Mouse (Mus musculus) midbrain, embryonic 13.5 days (tissue): ENCODE data around the gene Fam69a. TPM values are rescaled to one million over a fixed set of nuclear protein-coding genes. Genes with fewer than 3 reads are reported as not detected.

Source experiments
- ATAC-seq: fragments of 200-750 bp; cut with Nextera tagmentation; 2 replicates; pipeline ENCODE4 v1.8.0; 2017; ENCODE audit warnings: mild to moderate bottlenecking, moderate TSS enrichment, moderate library complexity
- H3K27ac ChIP-seq: fragments of 300-500 bp; sonication (generic); 2 replicates; pipeline ENCODE4 v1.5.1; 2015; ENCODE audit warnings: inconsistent platforms, mild to moderate bottlenecking, moderate library complexity
- H3K27me3 ChIP-seq: fragments of 300-500 bp; sonication (generic); 2 replicates; pipeline ENCODE4 v1.6.1; 2015; ENCODE audit warnings: mild to moderate bottlenecking, inconsistent platforms
- H3K36me3 ChIP-seq: fragments of 300-500 bp; sonication (generic); 2 replicates; pipeline ENCODE4 v1.6.1; 2015; ENCODE audit warnings: mild to moderate bottlenecking, inconsistent platforms
- H3K4me1 ChIP-seq: fragments of 300-500 bp; sonication (generic); replicated peaks from 2 replicates; pipeline ENCODE4 v1.6.1; 2015; ENCODE audit warnings: inconsistent platforms
- H3K4me2 ChIP-seq: fragments of 300-500 bp; sonication (generic); replicated peaks from 2 replicates; pipeline ENCODE4 v1.6.1; 2015; ENCODE audit warnings: moderate library complexity, mild to moderate bottlenecking, inconsistent platforms
- H3K4me3 ChIP-seq: fragments of 300-500 bp; sonication (generic); replicated peaks from 2 replicates; pipeline ENCODE4 v1.5.1; 2015; ENCODE audit warnings: mild to moderate bottlenecking, inconsistent platforms
- H3K9ac ChIP-seq: fragments of 300-500 bp; sonication (generic); replicated peaks from 2 replicates; pipeline ENCODE4 v1.6.1; 2015; ENCODE audit warnings: mild to moderate bottlenecking, inconsistent platforms
- H3K9me3 ChIP-seq: fragments of 300-500 bp; sonication (generic); 2 replicates; pipeline ENCODE4 v1.6.1; 2016; ENCODE audit warnings: mild to moderate bottlenecking, inconsistent platforms
- WGBS: fragments of 180-500 bp; shearing (Covaris S2); methylation state at CpG from one replicate; pipeline ENCODE4 v1.1.7; 2015; 5-methylcytosine and 5-hydroxymethylcytosine counted together
- polyA plus RNA-seq: library from polyadenylated mRNA; unstranded; fragments of >200 nt; fragmentation: Nextera tagmentation; extraction: Ambion mirVana; gene quantifications from 2 replicates; pipeline ENCODE4 v1.2.1, GENCODE M21; 2015

Fam69a gene
- polyA plus RNA-seq, 1 experiment from 2014 or later, result 36.0 TPM

DNA sequence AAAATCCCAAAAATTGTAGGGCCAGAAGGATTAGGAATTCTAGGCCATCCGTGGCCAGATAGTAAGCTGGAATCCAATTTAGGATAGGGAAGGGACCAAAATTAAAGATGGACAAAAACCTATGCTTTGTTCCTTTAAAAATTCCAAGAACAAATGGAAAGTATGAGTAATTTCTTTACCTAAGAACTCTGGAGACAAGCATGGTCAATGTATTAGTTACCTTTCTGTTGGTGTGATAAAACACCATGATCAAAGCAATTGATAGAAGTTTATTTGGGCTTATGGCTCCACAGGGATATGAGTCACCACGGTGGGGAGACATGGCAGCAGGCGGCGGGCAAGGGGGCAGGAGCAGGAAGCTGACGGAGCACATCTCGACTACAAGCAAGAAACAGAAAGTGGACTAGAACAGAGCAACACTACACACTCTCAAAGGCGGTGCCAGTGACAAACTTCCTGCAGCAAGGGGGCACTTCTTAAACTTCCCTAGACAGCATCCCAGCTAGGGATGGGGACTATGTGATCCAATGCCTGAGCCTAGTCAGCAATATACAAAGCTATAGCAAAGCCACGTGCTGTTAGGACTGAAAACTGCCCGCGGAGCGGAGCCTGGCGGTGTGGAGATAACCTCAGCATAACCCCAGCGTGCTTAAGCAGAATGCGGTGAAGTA lies 26.2 kb downstream of the Fam69a start:
- 82% methylated on average over 14 of the region's 14 CpGs for WGBS
- Histone ChIP-seq H3K4me3 (no peak overlapping the region), H3K36me3 (no peaks in the 10 kb centered on the region), H3K4me2 (no peak overlapping the region), H3K27me3 (no peaks in the 10 kb centered on the region), H3K9ac (no peak overlapping the region), H3K9me3 (no peaks in the 10 kb centered on the region), H3K4me1 (no peaks in the 10 kb centered on the region; the same call in 1 of the 2 replicates), H3K27ac (no peak overlapping the region)
- ATAC-seq, result no peak

DNA sequence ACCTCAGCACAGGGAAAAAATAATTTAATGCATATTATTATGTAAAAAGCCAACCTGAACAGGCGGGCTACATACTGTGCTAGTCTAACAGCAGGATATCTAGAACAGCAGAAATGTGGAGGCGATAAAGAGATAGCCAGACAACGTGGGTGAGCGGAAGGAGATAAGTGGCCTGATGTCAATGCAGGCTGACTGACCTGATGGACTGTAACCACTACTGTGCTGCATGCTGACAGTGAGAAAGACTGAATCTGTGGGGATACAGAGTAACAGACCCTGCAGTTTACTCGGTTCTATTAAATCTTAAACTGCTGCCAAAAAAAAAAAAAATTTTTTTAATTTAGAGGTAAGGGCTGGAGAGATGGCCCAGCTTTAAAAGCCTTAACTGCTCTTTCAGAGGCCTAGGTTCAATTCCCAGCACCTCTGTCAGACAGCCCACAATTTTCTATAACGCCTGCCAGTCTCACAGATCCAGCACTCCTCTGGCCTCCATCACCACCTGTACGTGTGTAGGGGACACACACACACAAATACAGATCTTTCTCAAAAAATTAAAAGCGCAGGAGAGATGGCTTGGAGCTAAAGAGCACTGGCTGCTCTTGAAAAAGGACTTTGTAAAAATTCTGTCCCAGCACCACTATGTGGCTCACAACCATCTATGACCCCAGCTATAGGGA lies 27.1 kb downstream of the Fam69a start:
- ATAC-seq, result no peak
- H3K9me3 ChIP-seq, result no peaks in the 10 kb centered on the region
- no peak overlapping the region for H3K9ac ChIP-seq
- no peaks in the 10 kb centered on the region for H3K27me3 ChIP-seq
- WGBS, result 85% methylated on average over 8 of the region's 8 CpGs
- no peaks in the 10 kb centered on the region for H3K36me3 ChIP-seq
- no peak overlapping the region for H3K4me2 ChIP-seq
- H3K27ac ChIP-seq, result no peak overlapping the region
- H3K4me3 ChIP-seq, result no peak overlapping the region
- no peaks in the 10 kb centered on the region; the same call in 1 of the 2 replicates for H3K4me1 ChIP-seq

DNA sequence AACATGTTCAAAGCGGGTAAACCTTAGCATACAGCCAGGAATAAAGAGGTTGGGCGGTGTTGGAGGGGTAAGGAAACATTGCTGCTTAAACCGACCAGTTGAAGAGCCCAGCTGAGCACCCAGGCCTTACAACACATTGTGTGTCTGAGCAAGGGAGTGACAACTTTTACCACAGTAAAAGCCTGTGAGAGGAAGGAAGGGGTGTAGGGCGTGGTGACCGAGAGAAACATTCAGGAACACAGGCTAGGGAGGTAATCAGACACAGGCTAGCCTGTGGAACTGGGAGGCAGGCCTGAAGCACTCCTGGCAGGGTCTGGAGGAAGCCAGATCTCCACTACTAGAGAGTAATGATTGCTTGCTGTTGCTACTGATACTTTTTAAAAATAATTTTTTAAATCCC lies 36.2 kb downstream of the Fam69a start:
- no peak overlapping the region for H3K4me3 ChIP-seq
- 89% methylated on average over 5 of the region's 5 CpGs for WGBS
- no peak for ATAC-seq
- no peak overlapping the region for H3K4me2 ChIP-seq
- no peaks in the 10 kb centered on the region for H3K36me3 ChIP-seq
- H3K27me3 ChIP-seq, result no peaks in the 10 kb centered on the region
- peaks cover under 1% of the 10 kb centered on the region; the same call in 1 of the 2 replicates for H3K9me3 ChIP-seq
- no peaks in the 10 kb centered on the region for H3K4me1 ChIP-seq
- H3K9ac ChIP-seq, result no peak overlapping the region
- H3K27ac ChIP-seq, result no peak overlapping the region

DNA sequence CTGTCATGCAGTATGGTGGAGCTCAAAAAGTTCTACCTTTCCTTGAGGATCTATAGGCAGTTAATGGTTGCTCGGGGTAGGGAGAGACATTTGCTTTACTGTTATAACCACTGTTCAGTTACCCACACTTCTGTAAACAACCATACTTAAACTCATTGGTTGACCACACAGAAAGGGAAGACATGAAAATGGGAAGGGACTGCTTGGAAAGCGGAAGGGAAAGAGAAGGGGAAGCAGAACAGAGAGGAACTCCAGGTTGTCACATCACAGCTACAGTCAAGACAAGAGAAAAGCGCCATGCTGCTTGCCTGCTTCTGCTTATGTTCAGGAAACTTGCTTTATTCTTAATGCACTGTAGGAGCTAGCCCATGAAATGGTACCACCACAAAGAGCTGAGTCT lies 37.3 kb downstream of the Fam69a start:
- H3K27me3 ChIP-seq, result no peaks in the 10 kb centered on the region
- no peak for ATAC-seq
- WGBS, result 85% methylated on average over 3 of the region's 3 CpGs

DNA sequence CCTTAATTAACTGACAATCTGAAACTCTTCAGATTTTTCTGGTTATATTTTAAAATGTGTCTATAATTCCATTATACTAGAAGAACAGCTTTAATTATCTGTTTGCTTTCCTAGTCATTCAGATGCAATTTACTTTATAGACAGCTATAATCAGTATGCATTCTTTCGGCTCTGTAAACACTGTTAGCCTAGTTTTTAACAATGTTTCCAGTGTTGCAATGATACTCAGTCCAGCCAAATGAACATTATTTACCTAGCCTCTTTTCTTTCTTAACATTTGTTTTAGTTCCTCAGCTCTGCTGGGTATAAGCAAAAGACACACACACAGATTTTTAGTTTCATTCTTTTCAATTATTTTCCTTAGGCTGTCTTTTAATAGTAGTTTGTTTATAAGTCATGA lies 38.0 kb downstream of the Fam69a start:
- Histone ChIP-seq H3K4me1 (no peaks in the 10 kb centered on the region), H3K4me3 (no peak overlapping the region), H3K9ac (no peak overlapping the region), H3K27me3 (no peaks in the 10 kb centered on the region), H3K9me3 (peaks cover 3% of the 10 kb centered on the region; the same call in 1 of the 2 replicates), H3K27ac (no peak overlapping the region), H3K4me2 (no peak overlapping the region), H3K36me3 (no peaks in the 10 kb centered on the region)
- ATAC-seq, result no peak
- 98% methylated on average over 1 of the region's 1 CpGs for WGBS

More for the DNA sequence above, 37.3 kb downstream of the Fam69a start:
- Histone ChIP-seq H3K9ac (no peak overlapping the region), H3K4me3 (no peak overlapping the region), H3K4me1 (no peaks in the 10 kb centered on the region), H3K4me2 (no peak overlapping the region), H3K36me3 (no peaks in the 10 kb centered on the region), H3K9me3 (peaks cover 3% of the 10 kb centered on the region; the same call in 1 of the 2 replicates), H3K27ac (no peak overlapping the region)

DNA sequence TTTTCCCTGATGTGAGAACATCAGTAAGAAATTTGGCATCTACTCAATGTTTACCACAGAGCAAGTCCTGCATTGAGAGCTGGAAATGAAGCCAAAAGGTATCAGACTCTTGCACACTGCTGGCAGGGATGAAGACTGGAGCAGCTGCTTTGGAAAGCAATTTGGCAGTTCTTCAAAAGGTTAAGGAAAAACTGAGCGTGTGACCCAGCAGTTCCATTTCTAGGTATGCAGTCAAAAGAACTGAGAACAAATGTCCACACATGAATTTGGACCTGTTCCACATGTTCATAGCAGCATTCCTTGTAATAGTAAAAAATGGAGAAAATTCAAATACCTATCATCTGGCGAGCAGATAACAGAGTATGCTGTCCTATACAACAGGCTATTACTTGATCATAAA lies 39.3 kb downstream of the Fam69a start:
- Histone ChIP-seq H3K4me3 (no peak overlapping the region), H3K4me1 (no peaks in the 10 kb centered on the region), H3K9me3 (peaks cover 3% of the 10 kb centered on the region; the same call in 1 of the 2 replicates), H3K27me3 (no peaks in the 10 kb centered on the region), H3K27ac (no peak overlapping the region), H3K4me2 (no peak overlapping the region), H3K36me3 (no peaks in the 10 kb centered on the region), H3K9ac (no peak overlapping the region)
- 91% methylated on average over 2 of the region's 2 CpGs for WGBS
- ATAC-seq, result no peak

DNA sequence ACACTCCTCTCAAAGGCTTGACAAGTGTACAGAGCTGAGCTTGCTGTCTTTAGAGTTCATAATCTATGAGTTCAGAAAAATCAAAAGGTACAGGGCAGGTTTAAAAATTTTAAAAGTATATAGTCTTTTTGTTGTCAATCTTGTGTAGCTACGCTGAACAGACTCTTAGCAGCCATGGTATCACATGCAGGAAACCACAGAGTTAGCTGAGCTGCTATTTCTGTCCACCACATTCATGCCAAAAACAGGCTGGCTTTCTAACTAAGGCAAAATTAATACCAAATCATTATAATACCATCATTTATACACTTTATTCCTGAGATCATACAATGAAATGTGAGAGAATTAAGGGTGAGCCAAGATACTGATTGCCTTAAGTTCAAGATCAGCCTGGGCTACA lies 40.4 kb downstream of the Fam69a start:
- no peaks in the 10 kb centered on the region for H3K36me3 ChIP-seq
- 92% methylated on average over 1 of the region's 1 CpGs for WGBS
- no peak overlapping the region for H3K4me2 ChIP-seq
- H3K27ac ChIP-seq, result no peak overlapping the region
- no peaks in the 10 kb centered on the region for H3K27me3 ChIP-seq
- H3K4me3 ChIP-seq, result no peak overlapping the region
- H3K9ac ChIP-seq, result no peak overlapping the region
- no peaks in the 10 kb centered on the region for H3K4me1 ChIP-seq
- no peak for ATAC-seq
- peaks cover 3% of the 10 kb centered on the region; the same call in 1 of the 2 replicates for H3K9me3 ChIP-seq

DNA sequence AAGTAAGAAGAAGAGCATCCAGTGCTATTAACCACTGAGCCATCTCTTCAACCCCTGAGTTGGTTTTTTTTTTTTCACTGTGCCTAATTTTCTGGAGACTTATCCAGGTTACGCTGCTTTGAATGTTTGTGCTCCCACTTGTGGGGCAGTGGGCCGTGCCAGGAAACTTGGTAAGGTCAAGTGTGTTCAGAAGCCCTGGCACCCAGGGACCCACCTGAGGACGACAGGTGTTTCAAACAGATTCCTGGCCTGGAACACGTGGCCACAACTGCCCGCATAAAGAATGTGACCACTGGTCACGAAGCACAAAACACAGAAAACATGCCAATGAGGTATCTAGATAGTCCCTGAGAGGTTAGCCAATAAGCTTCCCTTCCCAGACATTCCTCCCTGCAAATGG lies 43.4 kb downstream of the Fam69a start:
- Histone ChIP-seq H3K4me3 (no peak overlapping the region), H3K36me3 (no peaks in the 10 kb centered on the region), H3K27me3 (no peaks in the 10 kb centered on the region), H3K9me3 (peaks cover 3% of the 10 kb centered on the region; the same call in 1 of the 2 replicates), H3K9ac (no peak overlapping the region), H3K4me2 (no peak overlapping the region), H3K4me1 (no peaks in the 10 kb centered on the region), H3K27ac (no peak overlapping the region)
- WGBS, result 88% methylated on average over 6 of the region's 6 CpGs
- ATAC-seq, result no peak

DNA sequence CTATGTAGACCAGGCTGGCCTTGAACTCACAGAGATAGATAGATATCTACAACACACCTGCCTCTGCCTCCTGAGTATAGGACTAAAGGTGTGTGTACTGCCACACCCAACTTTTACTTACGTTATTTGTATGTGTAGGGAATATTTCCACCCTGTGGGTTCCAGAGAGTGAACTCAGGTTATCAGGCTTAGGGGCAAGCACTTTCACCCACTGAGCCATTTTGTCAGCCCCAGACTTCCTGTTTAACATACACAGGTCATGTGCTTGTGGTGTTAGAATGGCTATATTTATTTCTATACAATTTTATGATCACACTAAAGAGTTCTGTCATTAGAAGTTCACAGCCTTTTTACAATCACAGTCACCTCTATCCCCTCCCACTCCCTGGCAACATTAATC lies 43.9 kb downstream of the Fam69a start:
- 91% methylated on average over 1 of the region's 1 CpGs for WGBS
- Histone ChIP-seq H3K36me3 (no peaks in the 10 kb centered on the region), H3K9me3 (peaks cover 3% of the 10 kb centered on the region; the same call in 1 of the 2 replicates), H3K27me3 (no peaks in the 10 kb centered on the region), H3K4me2 (no peak overlapping the region), H3K4me3 (no peak overlapping the region), H3K4me1 (no peaks in the 10 kb centered on the region), H3K27ac (no peak overlapping the region), H3K9ac (no peak overlapping the region)
- ATAC-seq, result no peak

DNA sequence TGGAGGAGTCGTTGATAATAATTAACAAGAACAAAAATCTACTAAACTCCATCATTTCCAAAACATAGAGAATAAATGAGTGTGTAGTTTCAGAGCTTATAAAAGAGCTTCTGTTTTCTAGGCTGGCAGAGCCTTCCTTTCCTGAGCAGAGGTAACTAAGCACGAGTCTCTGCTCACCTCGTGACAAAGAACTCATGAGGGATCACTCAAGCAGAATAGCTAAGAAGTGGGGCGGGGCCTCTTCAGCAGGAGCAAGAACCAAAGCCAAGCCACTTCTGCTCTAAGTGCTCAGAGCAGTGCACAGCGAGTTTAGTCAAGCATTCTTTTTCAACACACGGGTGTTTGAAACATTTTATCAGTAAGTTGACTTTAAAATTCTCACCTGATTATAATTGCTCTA lies 45.7 kb downstream of the Fam69a start:
- Histone ChIP-seq H3K9me3 (peaks cover 3% of the 10 kb centered on the region; the same call in 1 of the 2 replicates), H3K27ac (no peak overlapping the region), H3K4me1 (no peaks in the 10 kb centered on the region), H3K36me3 (no peaks in the 10 kb centered on the region), H3K9ac (no peak overlapping the region), H3K27me3 (no peaks in the 10 kb centered on the region), H3K4me3 (no peak overlapping the region), H3K4me2 (no peak overlapping the region)
- ATAC-seq, result no peak
- WGBS, result 40% methylated on average over 6 of the region's 6 CpGs

DNA sequence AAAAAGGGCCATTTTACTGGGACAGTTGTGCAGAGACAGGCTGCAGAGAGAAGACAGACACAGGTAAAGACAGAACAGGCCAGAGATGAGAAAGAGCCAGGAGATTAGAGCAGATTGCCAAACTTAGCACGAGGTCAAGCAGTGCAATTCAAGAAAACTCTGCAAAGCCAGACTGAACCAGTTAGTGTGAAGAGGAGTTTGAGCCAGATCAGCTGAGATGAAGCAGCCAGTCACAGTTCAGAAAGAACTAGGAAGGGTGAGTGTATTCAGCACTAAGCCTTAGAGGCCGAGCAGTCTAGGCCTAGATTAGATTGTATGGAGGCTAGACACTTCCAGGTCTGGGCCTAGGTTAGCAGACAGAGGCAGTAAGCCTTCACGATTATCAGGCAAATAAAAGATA lies 47.2 kb downstream of the Fam69a start:
- H3K4me1 ChIP-seq, result no peaks in the 10 kb centered on the region
- H3K27me3 ChIP-seq, result no peaks in the 10 kb centered on the region
- no peaks in the 10 kb centered on the region for H3K36me3 ChIP-seq
- WGBS, result 76% methylated on average over 3 of the region's 3 CpGs
- H3K4me2 ChIP-seq, result no peak overlapping the region
- H3K9me3 ChIP-seq, result no peaks in the 10 kb centered on the region
- ATAC-seq, result no peak
- H3K4me3 ChIP-seq, result no peak overlapping the region
- no peak overlapping the region for H3K9ac ChIP-seq
- no peak overlapping the region for H3K27ac ChIP-seq

DNA sequence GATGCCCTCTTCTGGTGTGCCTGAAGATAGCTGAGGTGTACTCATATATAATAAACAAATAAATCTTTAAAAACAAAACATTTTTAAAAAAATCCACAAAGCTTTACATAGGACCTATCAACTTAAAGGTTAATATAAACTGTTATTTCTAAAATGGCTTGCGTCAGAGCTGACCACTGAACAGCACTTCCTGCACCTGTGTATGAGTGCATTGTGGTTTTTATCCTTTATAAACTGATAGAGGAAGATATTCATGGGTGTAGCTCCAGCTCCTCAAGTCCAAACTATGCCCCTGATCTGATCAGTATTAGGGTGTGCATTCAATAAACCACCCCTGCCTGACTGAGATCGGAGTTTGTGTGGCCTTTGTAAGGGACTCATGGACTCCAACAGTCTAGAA lies 48.0 kb downstream of the Fam69a start:
- 95% methylated on average over 2 of the region's 2 CpGs for WGBS
- Histone ChIP-seq H3K27ac (no peak overlapping the region), H3K4me3 (no peak overlapping the region), H3K9me3 (no peaks in the 10 kb centered on the region), H3K9ac (no peak overlapping the region), H3K36me3 (no peaks in the 10 kb centered on the region), H3K27me3 (no peaks in the 10 kb centered on the region), H3K4me1 (no peaks in the 10 kb centered on the region), H3K4me2 (no peak overlapping the region)
- no peak for ATAC-seq
